Mouse (Mus musculus): ENCODE data around the gene Hspa12a. TPM values are rescaled to one million over a fixed set of nuclear protein-coding genes. Genes with fewer than 3 reads are reported as not detected.

Gene Hspa12a
- polyA plus RNA-seq, 1 experiment from 2014 or later = 0.28 TPM

- Histone ChIP-seq H3K4me1 (ENCODE audit: insufficient read depth) (peaks cover 4% of the 10 kb centered on the region; the same call in 1 of the 2 replicates), H3K4me2 (ENCODE audit: low read depth, low read length) (no peak overlapping the region), H3K27me3 (ENCODE audit: insufficient read depth, low read length) (no peaks in the 10 kb centered on the region), H3K27ac (ENCODE audit: low read depth) (no peak overlapping the region), H3K4me3 (ENCODE audit: low read depth, low read length) (no peak overlapping the region), H3K36me3 (replicated peaks; ENCODE audit: insufficient read depth, low read length) (no peaks in the 10 kb centered on the region), H3K9me3 (ENCODE audit: low read length) (no peaks in the 10 kb centered on the region), H3K9ac (replicated peaks) (no peak overlapping the region)
- ATAC-seq (no peak), DNase-seq (no peak)
- 72% methylated on average over 3 of the region's 3 CpGs for whole genome bisulfite sequencing (ENCODE audit: insufficient replicate concordance)
- TF ChIP-seq CTCF (IDR thresholded peaks at IDR 0.05; ENCODE audit: low read depth) (no peak), EP300 (IDR thresholded peaks at IDR 0.05; ENCODE audit: low read depth) (no peak)
These were observed 60.0 kb downstream of the Hspa12a start for GRCm38 (mm10) chr19:58883451-58883850.

DNA sequence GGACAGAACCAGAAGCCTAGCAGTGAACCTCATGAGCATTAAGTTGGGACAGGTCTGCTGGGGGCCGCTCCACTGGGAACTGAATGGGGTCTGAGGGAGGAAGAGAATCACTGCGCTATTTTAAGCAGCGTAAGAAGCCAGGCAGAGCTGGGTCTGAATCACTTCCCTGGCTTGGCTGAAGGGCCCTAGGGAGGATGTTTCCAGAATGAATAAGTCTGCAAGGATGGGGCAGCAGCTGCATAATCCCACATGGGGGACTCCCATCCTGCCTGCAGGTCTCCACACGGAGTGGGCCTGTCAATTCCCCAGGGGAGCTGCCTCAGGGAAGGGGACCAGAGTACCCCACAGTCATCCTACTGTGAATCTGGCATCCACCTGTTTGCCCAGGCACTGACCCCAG lies 61.1 kb downstream of the Hspa12a start:
- no peak overlapping the region for H3K27ac ChIP-seq (ENCODE audit: low read depth)
- H3K4me3 ChIP-seq (ENCODE audit: low read depth, low read length) = no peak overlapping the region
- DNase-seq (no peak), ATAC-seq (no peak)
- H3K9me3 ChIP-seq (ENCODE audit: low read length) = no peaks in the 10 kb centered on the region
- no peak overlapping the region for H3K4me2 ChIP-seq (ENCODE audit: low read depth, low read length)
- no peak overlapping the region for H3K9ac ChIP-seq (replicated peaks)
- 68% methylated on average over 4 of the region's 4 CpGs for WGBS (ENCODE audit: insufficient replicate concordance)
- no peaks in the 10 kb centered on the region for H3K36me3 ChIP-seq (replicated peaks; ENCODE audit: insufficient read depth, low read length)
- no peak for TF ChIP-seq EP300 (IDR thresholded peaks at IDR 0.05; ENCODE audit: low read depth)
- no peak for TF ChIP-seq CTCF (IDR thresholded peaks at IDR 0.05; ENCODE audit: low read depth)
- peaks cover 4% of the 10 kb centered on the region; the same call in 1 of the 2 replicates for H3K4me1 ChIP-seq (ENCODE audit: insufficient read depth)
- H3K27me3 ChIP-seq (ENCODE audit: insufficient read depth, low read length) = no peaks in the 10 kb centered on the region

DNA sequence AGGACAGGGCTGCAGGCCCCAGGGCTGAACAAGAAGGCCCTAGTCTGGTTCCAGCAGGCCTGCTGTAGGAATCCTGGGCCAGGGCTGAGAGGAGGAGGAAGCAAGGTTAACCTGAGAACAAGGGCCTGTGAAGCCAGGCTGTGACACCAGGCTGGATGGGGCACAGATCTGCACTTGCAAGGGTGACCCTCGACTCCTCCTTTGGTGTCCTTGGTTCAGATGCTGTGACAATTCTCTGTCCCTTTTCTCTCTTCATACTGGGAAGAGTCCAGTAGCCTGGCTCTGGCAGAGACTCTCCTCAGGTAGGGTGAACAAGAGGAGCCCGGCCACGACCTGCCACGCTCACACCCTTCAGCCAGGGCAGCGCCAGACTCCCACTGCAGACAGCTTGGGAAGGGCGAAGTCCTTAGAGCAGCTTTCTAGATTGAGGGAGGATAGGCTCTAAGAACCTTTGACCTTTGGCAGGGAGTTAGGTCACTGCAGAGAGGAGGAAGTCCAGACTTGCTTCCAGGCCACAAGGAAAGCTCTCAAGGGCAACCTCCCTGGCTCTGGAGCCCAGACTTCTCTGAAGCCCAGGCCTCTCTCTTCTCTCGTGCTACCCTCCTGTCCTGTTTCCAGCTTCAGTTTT lies 64.0 kb downstream of the Hspa12a start:
- H3K4me2 ChIP-seq (ENCODE audit: low read depth, low read length) = no peak overlapping the region
- no peak for DNase-seq
- no peak overlapping the region for H3K9ac ChIP-seq (replicated peaks)
- H3K27me3 ChIP-seq (ENCODE audit: insufficient read depth, low read length) = no peaks in the 10 kb centered on the region
- H3K4me3 ChIP-seq (ENCODE audit: low read depth, low read length) = no peak overlapping the region
- H3K36me3 ChIP-seq (replicated peaks; ENCODE audit: insufficient read depth, low read length) = no peaks in the 10 kb centered on the region
- peaks cover 4% of the 10 kb centered on the region; the same call in 1 of the 2 replicates for H3K4me1 ChIP-seq (ENCODE audit: insufficient read depth)
- no peaks in the 10 kb centered on the region for H3K9me3 ChIP-seq (ENCODE audit: low read length)
- 66% methylated on average over 7 of the region's 7 CpGs for WGBS (ENCODE audit: insufficient replicate concordance)
- no peak overlapping the region for H3K27ac ChIP-seq (ENCODE audit: low read depth)
- ATAC-seq = no peak
- TF ChIP-seq EP300 (IDR thresholded peaks at IDR 0.05; ENCODE audit: low read depth) (no peak), CTCF (IDR thresholded peaks at IDR 0.05; ENCODE audit: low read depth) (no peak)

DNA sequence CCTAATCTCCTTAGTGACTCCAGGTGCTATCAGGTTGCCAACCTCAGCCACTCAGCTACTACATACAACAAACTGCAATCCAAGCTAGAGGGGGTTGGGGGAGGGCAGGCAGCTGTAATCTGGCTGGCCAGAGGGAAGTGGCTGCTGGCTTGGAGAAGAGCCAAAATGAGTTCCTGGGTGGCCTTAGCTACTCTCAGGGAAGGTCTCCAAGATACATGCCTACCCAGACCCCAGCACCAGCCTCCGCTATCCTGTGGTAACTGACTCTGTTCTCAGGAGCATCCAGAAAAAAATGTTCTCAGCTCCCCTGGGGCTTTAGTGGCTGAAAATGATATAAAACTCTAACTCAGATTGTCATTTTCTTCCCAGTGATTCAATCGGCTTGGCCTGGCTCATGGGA lies 64.9 kb downstream of the Hspa12a start:
- H3K27ac ChIP-seq (ENCODE audit: low read depth) = no peak overlapping the region
- WGBS (ENCODE audit: insufficient replicate concordance) = 71% methylated on average over 2 of the region's 2 CpGs
- peaks cover 4% of the 10 kb centered on the region; the same call in 1 of the 2 replicates for H3K4me1 ChIP-seq (ENCODE audit: insufficient read depth)
- H3K4me2 ChIP-seq (ENCODE audit: low read depth, low read length) = no peak overlapping the region
- no peaks in the 10 kb centered on the region for H3K9me3 ChIP-seq (ENCODE audit: low read length)
- ATAC-seq (no peak), DNase-seq (no peak)
- H3K36me3 ChIP-seq (replicated peaks; ENCODE audit: insufficient read depth, low read length) = no peaks in the 10 kb centered on the region
- no peak for TF ChIP-seq EP300 (IDR thresholded peaks at IDR 0.05; ENCODE audit: low read depth)
- TF ChIP-seq CTCF (IDR thresholded peaks at IDR 0.05; ENCODE audit: low read depth) = no peak
- no peak overlapping the region for H3K4me3 ChIP-seq (ENCODE audit: low read depth, low read length)
- no peak overlapping the region for H3K9ac ChIP-seq (replicated peaks)
- no peaks in the 10 kb centered on the region for H3K27me3 ChIP-seq (ENCODE audit: insufficient read depth, low read length)

- no peak for ATAC-seq
- Histone ChIP-seq H3K27ac (ENCODE audit: low read depth) (no peak overlapping the region), H3K4me3 (ENCODE audit: low read depth, low read length) (no peak overlapping the region), H3K27me3 (ENCODE audit: insufficient read depth, low read length) (no peaks in the 10 kb centered on the region), H3K4me1 (ENCODE audit: insufficient read depth) (no peaks in the 10 kb centered on the region), H3K9ac (replicated peaks) (no peak overlapping the region), H3K9me3 (ENCODE audit: low read length) (no peaks in the 10 kb centered on the region), H3K36me3 (replicated peaks; ENCODE audit: insufficient read depth, low read length) (no peaks in the 10 kb centered on the region), H3K4me2 (ENCODE audit: low read depth, low read length) (no peak overlapping the region)
- whole genome bisulfite sequencing (ENCODE audit: insufficient replicate concordance) = 51% methylated on average over 3 of the region's 3 CpGs
- no peak for DNase-seq
- TF ChIP-seq EP300 (IDR thresholded peaks at IDR 0.05; ENCODE audit: low read depth) (no peak), CTCF (IDR thresholded peaks at IDR 0.05; ENCODE audit: low read depth) (no peak)
These were observed 69.9 kb downstream of the Hspa12a start for GRCm38 (mm10) chr19:58873536-58873935.

DNA sequence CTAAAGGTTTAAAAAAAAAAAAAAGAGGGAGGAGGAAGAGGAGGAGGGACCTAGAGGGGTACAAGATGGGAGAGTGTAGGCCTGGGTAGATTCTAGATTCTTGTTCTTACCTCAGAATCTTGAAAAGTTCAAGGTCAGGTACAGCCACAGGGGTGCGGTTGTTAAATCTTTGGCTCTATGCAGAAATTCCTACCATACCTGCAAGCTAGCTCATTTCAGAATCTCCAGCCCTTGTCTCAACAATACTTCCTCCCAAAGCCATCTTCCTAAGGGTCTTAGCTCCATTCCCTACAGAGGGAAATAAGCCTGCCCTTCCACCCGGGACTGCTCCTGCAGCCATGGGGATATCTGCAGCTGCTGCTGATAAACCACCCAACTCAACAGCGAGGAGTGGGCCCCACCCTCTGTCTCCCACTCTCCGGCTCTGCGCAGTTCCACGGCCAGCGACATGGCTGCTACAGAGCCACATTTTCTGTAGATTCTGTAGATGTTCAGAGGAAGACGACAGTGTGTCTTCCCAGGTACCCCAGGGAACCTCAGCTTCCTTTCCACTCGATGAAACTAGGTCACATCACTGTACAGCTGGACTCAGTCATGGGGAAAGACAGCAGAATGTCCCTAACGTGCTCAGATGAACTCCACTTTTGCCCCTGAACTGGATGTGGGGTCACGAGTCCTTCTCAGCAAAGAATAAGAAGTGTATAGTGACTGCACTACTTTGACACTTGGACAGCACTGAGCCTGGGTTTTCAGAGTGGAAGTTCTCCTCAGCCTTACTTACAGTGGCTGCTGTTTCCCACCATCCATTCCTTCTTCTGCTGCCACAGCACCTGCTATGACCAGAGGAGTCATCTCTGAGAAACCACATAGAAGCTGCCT lies 70.8 kb downstream of the Hspa12a start:
- no peak overlapping the region for H3K4me2 ChIP-seq (ENCODE audit: low read depth, low read length)
- H3K27ac ChIP-seq (ENCODE audit: low read depth) = no peak overlapping the region
- TF ChIP-seq CTCF (IDR thresholded peaks at IDR 0.05; ENCODE audit: low read depth) = no peak
- no peak for TF ChIP-seq EP300 (IDR thresholded peaks at IDR 0.05; ENCODE audit: low read depth)
- WGBS (ENCODE audit: insufficient replicate concordance) = 65% methylated on average over 11 of the region's 11 CpGs
- no peak overlapping the region for H3K4me3 ChIP-seq (ENCODE audit: low read depth, low read length)
- no peaks in the 10 kb centered on the region for H3K36me3 ChIP-seq (replicated peaks; ENCODE audit: insufficient read depth, low read length)
- DNase-seq (no peak), ATAC-seq (no peak)
- no peak overlapping the region for H3K9ac ChIP-seq (replicated peaks)
- H3K27me3 ChIP-seq (ENCODE audit: insufficient read depth, low read length) = no peaks in the 10 kb centered on the region
- H3K4me1 ChIP-seq (ENCODE audit: insufficient read depth) = no peaks in the 10 kb centered on the region
- no peaks in the 10 kb centered on the region for H3K9me3 ChIP-seq (ENCODE audit: low read length)
